Mouse (Mus musculus): Measurements from ENCODE around the gene Elf2.

DNA sequence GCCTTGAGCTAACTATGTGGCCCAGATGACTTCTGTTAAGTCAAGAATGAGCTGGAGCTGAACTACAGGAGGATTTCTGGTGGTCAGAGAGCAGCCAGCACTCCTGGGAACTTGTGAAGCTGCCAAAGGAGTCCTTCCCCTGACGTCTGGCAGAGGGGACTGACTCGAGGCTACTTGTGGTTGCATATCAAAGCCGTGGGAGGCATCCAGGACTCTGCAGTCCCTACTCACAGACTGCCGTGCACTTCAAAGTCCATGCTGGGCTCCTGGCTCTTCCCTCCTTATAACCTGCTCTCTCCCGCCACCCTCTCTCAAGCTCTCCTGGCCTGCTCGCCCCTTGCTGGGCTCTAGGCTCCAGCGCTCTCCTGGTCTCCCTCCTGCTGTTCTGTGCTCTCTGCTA lies 30.4 kb downstream of the Elf2 start:
- TF ChIP-seq POLR2A (IDR thresholded peaks at IDR 0.05; ENCODE audit: low read depth, low read length): no peak
- no peak for TF ChIP-seq CTCF (IDR thresholded peaks at IDR 0.05; ENCODE audit: extremely low read depth, insufficient read length, insufficient replicate concordance, low read depth, low read length)
